Mouse (Mus musculus): ENCODE measurements around the gene Cybc1.

Cybc1 gene

GRCm38 (mm10) chr11:121229018-121229439 is at the start of gene Cybc1:
TSS of gene Cybc1 (minus strand) at chr11:121229322.
- peak; percentile 91 for DNase-seq (ENCODE audit: low read depth, low spot score)

GRCm38 (mm10) chr11:121278011-121278410 is 48.9 kb upstream of the Cybc1 start:
- DNase-seq (ENCODE audit: low read depth, low spot score), result no peak

GRCm38 (mm10) chr11:121277516-121277915 is 48.4 kb upstream of the Cybc1 start:
- no peak for DNase-seq (ENCODE audit: low read depth, low spot score)

GRCm38 (mm10) chr11:121261074-121261473 is 32.0 kb upstream of the Cybc1 start:
- no peak for DNase-seq (ENCODE audit: low read depth, low spot score)

- DNase-seq (ENCODE audit: low read depth, low spot score), result no peak
Observed at GRCm38 (mm10) chr11:121260211-121260906, 31.2 kb upstream of the Cybc1 start.

- peak; percentile 97 for DNase-seq (ENCODE audit: low read depth, low spot score)
Observed at GRCm38 (mm10) chr11:121259160-121260100, 30.3 kb upstream of the Cybc1 start, which contains the start of gene Foxk2. TSS of gene Foxk2 (plus strand) at chr11:121259990.

- no peak for DNase-seq (ENCODE audit: low read depth, low spot score)
Observed at GRCm38 (mm10) chr11:121250196-121250595, 21.1 kb upstream of the Cybc1 start.

- DNase-seq (ENCODE audit: low read depth, low spot score), result no peak
Observed at GRCm38 (mm10) chr11:121239669-121240068, 10.5 kb upstream of the Cybc1 start.

- peak; percentile 68 for DNase-seq (ENCODE audit: low read depth, low spot score)
Observed at GRCm38 (mm10) chr11:121237345-121238128, 8.4 kb upstream of the Cybc1 start.

- peak; percentile 100 for DNase-seq (ENCODE audit: low read depth, low spot score)
Observed at GRCm38 (mm10) chr11:121236564-121237344, 7.6 kb upstream of the Cybc1 start, which contains the start of gene Narf. TSS of gene Narf (plus strand) at chr11:121237253.

- peak; percentile 57 for DNase-seq (ENCODE audit: low read depth, low spot score)
Observed at GRCm38 (mm10) chr11:121235475-121236238, 6.5 kb upstream of the Cybc1 start.

- no peak for DNase-seq (ENCODE audit: low read depth, low spot score)
Observed at GRCm38 (mm10) chr11:121232706-121233105, 3.6 kb upstream of the Cybc1 start.

GRCm38 (mm10) chr11:121231628-121232291 is 2.6 kb upstream of the Cybc1 start:
- DNase-seq (ENCODE audit: low read depth, low spot score), result peak; percentile 66

GRCm38 (mm10) chr11:121231191-121231590 is 2.1 kb upstream of the Cybc1 start:
- no peak for DNase-seq (ENCODE audit: low read depth, low spot score)

- DNase-seq (ENCODE audit: low read depth, low spot score), result no peak
Observed at GRCm38 (mm10) chr11:121228129-121229017, 749 bp downstream of the Cybc1 start.

- DNase-seq (ENCODE audit: low read depth, low spot score), result peak; percentile 76
Observed at GRCm38 (mm10) chr11:121221321-121222010, 7.7 kb downstream of the Cybc1 start.

- no peak for DNase-seq (ENCODE audit: low read depth, low spot score)
Observed at GRCm38 (mm10) chr11:121220771-121221170, 8.4 kb downstream of the Cybc1 start.

GRCm38 (mm10) chr11:121219776-121220175 is 9.3 kb downstream of the Cybc1 start:
- DNase-seq (ENCODE audit: low read depth, low spot score), result no peak

All from brain, adult 2 months (tissue).